Mouse (Mus musculus) ES-Bruce4 (cell line): ENCODE data around the gene Rsph3a.
"Not testable (repeated sequence)": the region's sequence is repeated elsewhere in the genome, so short reads cannot be mapped to it uniquely, and the experiment has no call there.

Experiments
- CTCF ChIP-seq: IDR thresholded peaks from one replicate; pipeline ENCODE4 v1.8.1; 2011; ENCODE audit warnings: low read depth, low read length
- EP300 ChIP-seq: IDR thresholded peaks from 2 replicates; pipeline ENCODE4 v1.6.1; 2011; ENCODE audit warnings: low read depth, low read length; ENCODE audit not compliant: insufficient read depth
- POLR2A ChIP-seq: IDR thresholded peaks from one replicate; pipeline ENCODE4 v1.8.1; 2011; ENCODE audit warnings: low read length; ENCODE audit not compliant: insufficient read depth

GRCm38 (mm10) chr17:7964398-7964797 lies 19.0 kb downstream of the Rsph3a start:
- not testable (repeated sequence) for TF ChIP-seq EP300, POLR2A, CTCF
